Mouse (Mus musculus): ENCODE measurements around the gene Mosmo. TPM values are rescaled to one million over a fixed set of nuclear protein-coding genes. Genes with fewer than 3 reads are reported as not detected.

Mosmo gene
- polyA plus RNA-seq, 1 experiment from 2014 or later: 17.8 TPM

GRCm38 (mm10) chr7:120690634-120691033 lies 13.2 kb downstream of the Mosmo start:
- no peaks in the 10 kb centered on the region for H3K9me3 ChIP-seq (replicated peaks; ENCODE audit: control insufficient read depth, low read length)
- no peak for ATAC-seq (replicated peaks; ENCODE audit: insufficient number of reproducible peaks, low FRiP score, low TSS enrichment)
- WGBS (ENCODE audit: insufficient replicate concordance): 74% methylated on average over 4 of the region's 4 CpGs

GRCm38 (mm10) chr7:120693831-120694375 lies 16.5 kb downstream of the Mosmo start:
- H3K4me2 ChIP-seq: no peak overlapping the region
- H3K4me1 ChIP-seq (ENCODE audit: control insufficient read depth, insufficient read depth, low read length): peaks cover 3% of the 10 kb centered on the region; the same call in 1 of the 2 replicates
- no peaks in the 10 kb centered on the region for H3K27me3 ChIP-seq (ENCODE audit: control insufficient read depth, insufficient read depth, low read length)
- no peak overlapping the region for H3K27ac ChIP-seq (ENCODE audit: low read depth, low read length)
- 93% methylated on average over 5 of the region's 5 CpGs for WGBS (ENCODE audit: insufficient replicate concordance)
- H3K36me3 ChIP-seq (ENCODE audit: control insufficient read depth, insufficient read depth, low read length): no peaks in the 10 kb centered on the region
- H3K9me3 ChIP-seq (replicated peaks; ENCODE audit: control insufficient read depth, low read length): no peaks in the 10 kb centered on the region
- ATAC-seq (replicated peaks; ENCODE audit: insufficient number of reproducible peaks, low FRiP score, low TSS enrichment): no peak
- no peak overlapping the region for H3K4me3 ChIP-seq (ENCODE audit: low read depth, low read length)
- no peak overlapping the region for H3K9ac ChIP-seq (ENCODE audit: low read depth, low read length)

More at GRCm38 (mm10) chr7:120690634-120691033, 13.2 kb downstream of the Mosmo start:
- no peaks in the 10 kb centered on the region for H3K27me3 ChIP-seq (ENCODE audit: control insufficient read depth, insufficient read depth, low read length)
- H3K36me3 ChIP-seq (ENCODE audit: control insufficient read depth, insufficient read depth, low read length): no peaks in the 10 kb centered on the region
- no peak overlapping the region for H3K27ac ChIP-seq (ENCODE audit: low read depth, low read length)
- no peak overlapping the region for H3K9ac ChIP-seq (ENCODE audit: low read depth, low read length)
- H3K4me2 ChIP-seq: no peak overlapping the region
- H3K4me3 ChIP-seq (ENCODE audit: low read depth, low read length): no peak overlapping the region
- H3K4me1 ChIP-seq (ENCODE audit: control insufficient read depth, insufficient read depth, low read length): peaks cover 11% of the 10 kb centered on the region

- Histone ChIP-seq H3K4me1 (ENCODE audit: control insufficient read depth, insufficient read depth, low read length) (peaks cover 7% of the 10 kb centered on the region; the same call in 1 of the 2 replicates), H3K4me2 (no peak overlapping the region), H3K27ac (ENCODE audit: low read depth, low read length) (no peak overlapping the region), H3K27me3 (ENCODE audit: control insufficient read depth, insufficient read depth, low read length) (no peaks in the 10 kb centered on the region), H3K36me3 (ENCODE audit: control insufficient read depth, insufficient read depth, low read length) (no peaks in the 10 kb centered on the region), H3K9me3 (replicated peaks; ENCODE audit: control insufficient read depth, low read length) (no peaks in the 10 kb centered on the region), H3K9ac (ENCODE audit: low read depth, low read length) (no peak overlapping the region), H3K4me3 (ENCODE audit: low read depth, low read length) (no peak overlapping the region)
- no peak for ATAC-seq (replicated peaks; ENCODE audit: insufficient number of reproducible peaks, low FRiP score, low TSS enrichment)
- 38% methylated on average over 6 of the region's 6 CpGs for WGBS (ENCODE audit: insufficient replicate concordance)
Observed at GRCm38 (mm10) chr7:120695196-120695595, 17.8 kb downstream of the Mosmo start.

- Histone ChIP-seq H3K9me3 (replicated peaks; ENCODE audit: control insufficient read depth, low read length) (no peaks in the 10 kb centered on the region), H3K27me3 (ENCODE audit: control insufficient read depth, insufficient read depth, low read length) (no peaks in the 10 kb centered on the region), H3K9ac (ENCODE audit: low read depth, low read length) (no peak overlapping the region), H3K4me1 (ENCODE audit: control insufficient read depth, insufficient read depth, low read length) (peaks cover 7% of the 10 kb centered on the region; the same call in 1 of the 2 replicates), H3K27ac (ENCODE audit: low read depth, low read length) (no peak overlapping the region), H3K4me3 (ENCODE audit: low read depth, low read length) (no peak overlapping the region), H3K4me2 (no peak overlapping the region), H3K36me3 (ENCODE audit: control insufficient read depth, insufficient read depth, low read length) (no peaks in the 10 kb centered on the region)
- WGBS (ENCODE audit: insufficient replicate concordance): 59% methylated on average over 1 of the region's 1 CpGs
- no peak for ATAC-seq (replicated peaks; ENCODE audit: insufficient number of reproducible peaks, low FRiP score, low TSS enrichment)
Observed at GRCm38 (mm10) chr7:120695641-120696040, 18.2 kb downstream of the Mosmo start.

- Histone ChIP-seq H3K4me3 (ENCODE audit: low read depth, low read length) (no peak overlapping the region), H3K9ac (ENCODE audit: low read depth, low read length) (no peak overlapping the region), H3K27ac (ENCODE audit: low read depth, low read length) (no peak overlapping the region), H3K27me3 (ENCODE audit: control insufficient read depth, insufficient read depth, low read length) (no peaks in the 10 kb centered on the region), H3K4me1 (ENCODE audit: control insufficient read depth, insufficient read depth, low read length) (peaks cover 7% of the 10 kb centered on the region; the same call in 1 of the 2 replicates), H3K9me3 (replicated peaks; ENCODE audit: control insufficient read depth, low read length) (no peaks in the 10 kb centered on the region), H3K4me2 (no peak overlapping the region), H3K36me3 (ENCODE audit: control insufficient read depth, insufficient read depth, low read length) (no peaks in the 10 kb centered on the region)
- WGBS (ENCODE audit: insufficient replicate concordance): 91% methylated on average over 2 of the region's 2 CpGs
- no peak for ATAC-seq (replicated peaks; ENCODE audit: insufficient number of reproducible peaks, low FRiP score, low TSS enrichment)
Observed at GRCm38 (mm10) chr7:120696331-120696730, 18.9 kb downstream of the Mosmo start.

GRCm38 (mm10) chr7:120699586-120699985 lies 22.2 kb downstream of the Mosmo start:
- H3K4me2 ChIP-seq: no peak overlapping the region
- 87% methylated on average over 6 of the region's 6 CpGs for WGBS (ENCODE audit: insufficient replicate concordance)
- no peaks in the 10 kb centered on the region for H3K27me3 ChIP-seq (ENCODE audit: control insufficient read depth, insufficient read depth, low read length)
- H3K9ac ChIP-seq (ENCODE audit: low read depth, low read length): no peak overlapping the region
- ATAC-seq (replicated peaks; ENCODE audit: insufficient number of reproducible peaks, low FRiP score, low TSS enrichment): no peak
- H3K36me3 ChIP-seq (ENCODE audit: control insufficient read depth, insufficient read depth, low read length): no peaks in the 10 kb centered on the region
- H3K4me3 ChIP-seq (ENCODE audit: low read depth, low read length): no peak overlapping the region
- H3K9me3 ChIP-seq (replicated peaks; ENCODE audit: control insufficient read depth, low read length): no peaks in the 10 kb centered on the region
- no peak overlapping the region for H3K27ac ChIP-seq (ENCODE audit: low read depth, low read length)
- H3K4me1 ChIP-seq (ENCODE audit: control insufficient read depth, insufficient read depth, low read length): 0 out of 2 replicates have a peak, but pooled peaks cover 5% of the 10 kb centered on the region

- no peak overlapping the region for H3K9ac ChIP-seq (ENCODE audit: low read depth, low read length)
- ATAC-seq (replicated peaks; ENCODE audit: insufficient number of reproducible peaks, low FRiP score, low TSS enrichment): no peak
- H3K9me3 ChIP-seq (replicated peaks; ENCODE audit: control insufficient read depth, low read length): no peaks in the 10 kb centered on the region
- H3K27ac ChIP-seq (ENCODE audit: low read depth, low read length): no peak overlapping the region
- 59% methylated on average over 3 of the region's 3 CpGs for WGBS (ENCODE audit: insufficient replicate concordance)
- H3K36me3 ChIP-seq (ENCODE audit: control insufficient read depth, insufficient read depth, low read length): no peaks in the 10 kb centered on the region
- no peaks in the 10 kb centered on the region for H3K27me3 ChIP-seq (ENCODE audit: control insufficient read depth, insufficient read depth, low read length)
- H3K4me3 ChIP-seq (ENCODE audit: low read depth, low read length): no peak overlapping the region
- H3K4me2 ChIP-seq: no peak overlapping the region
- H3K4me1 ChIP-seq (ENCODE audit: control insufficient read depth, insufficient read depth, low read length): 0 out of 2 replicates have a peak, but pooled peaks cover 5% of the 10 kb centered on the region
Observed at GRCm38 (mm10) chr7:120703888-120704287, 26.5 kb downstream of the Mosmo start.

- 90% methylated on average over 2 of the region's 2 CpGs for WGBS (ENCODE audit: insufficient replicate concordance)
- no peak for ATAC-seq (replicated peaks; ENCODE audit: insufficient number of reproducible peaks, low FRiP score, low TSS enrichment)
- H3K27ac ChIP-seq (ENCODE audit: low read depth, low read length): no peak overlapping the region
Observed at GRCm38 (mm10) chr7:120712071-120712470, 34.7 kb downstream of the Mosmo start.

GRCm38 (mm10) chr7:120713225-120713624 lies 35.8 kb downstream of the Mosmo start:
- WGBS (ENCODE audit: insufficient replicate concordance): 73% methylated on average over 2 of the region's 2 CpGs
- H3K9me3 ChIP-seq (replicated peaks; ENCODE audit: control insufficient read depth, low read length): no peaks in the 10 kb centered on the region
- H3K36me3 ChIP-seq (ENCODE audit: control insufficient read depth, insufficient read depth, low read length): no peaks in the 10 kb centered on the region
- no peak overlapping the region for H3K9ac ChIP-seq (ENCODE audit: low read depth, low read length)
- no peak overlapping the region for H3K4me2 ChIP-seq
- H3K4me3 ChIP-seq (ENCODE audit: low read depth, low read length): no peak overlapping the region
- no peak for ATAC-seq (replicated peaks; ENCODE audit: insufficient number of reproducible peaks, low FRiP score, low TSS enrichment)
- no peaks in the 10 kb centered on the region for H3K27me3 ChIP-seq (ENCODE audit: control insufficient read depth, insufficient read depth, low read length)
- no peak overlapping the region for H3K27ac ChIP-seq (ENCODE audit: low read depth, low read length)
- H3K4me1 ChIP-seq (ENCODE audit: control insufficient read depth, insufficient read depth, low read length): 0 out of 2 replicates have a peak, but pooled peaks cover 2% of the 10 kb centered on the region

More at GRCm38 (mm10) chr7:120712071-120712470, 34.7 kb downstream of the Mosmo start:
- Histone ChIP-seq H3K9ac (ENCODE audit: low read depth, low read length) (no peak overlapping the region), H3K4me3 (ENCODE audit: low read depth, low read length) (no peak overlapping the region), H3K27me3 (ENCODE audit: control insufficient read depth, insufficient read depth, low read length) (no peaks in the 10 kb centered on the region), H3K4me1 (ENCODE audit: control insufficient read depth, insufficient read depth, low read length) (no peaks in the 10 kb centered on the region), H3K36me3 (ENCODE audit: control insufficient read depth, insufficient read depth, low read length) (no peaks in the 10 kb centered on the region), H3K4me2 (no peak overlapping the region), H3K9me3 (replicated peaks; ENCODE audit: control insufficient read depth, low read length) (no peaks in the 10 kb centered on the region)

All from heart, embryonic 11.5 days (tissue).